Mouse (Mus musculus): ENCODE data around the gene Bpifb9a. TPM values are rescaled to one million over a fixed set of nuclear protein-coding genes. Genes with fewer than 3 reads are reported as not detected.
"Not testable (repeated sequence)": the region's sequence is repeated elsewhere in the genome, so short reads cannot be mapped to it uniquely, and the experiment has no call there.

The Bpifb9a gene
- not detected for total RNA-seq (2021)
- long read RNA-seq, experiment 1: 0 reads
- long read RNA-seq, experiment 2: 0 reads

DNA sequence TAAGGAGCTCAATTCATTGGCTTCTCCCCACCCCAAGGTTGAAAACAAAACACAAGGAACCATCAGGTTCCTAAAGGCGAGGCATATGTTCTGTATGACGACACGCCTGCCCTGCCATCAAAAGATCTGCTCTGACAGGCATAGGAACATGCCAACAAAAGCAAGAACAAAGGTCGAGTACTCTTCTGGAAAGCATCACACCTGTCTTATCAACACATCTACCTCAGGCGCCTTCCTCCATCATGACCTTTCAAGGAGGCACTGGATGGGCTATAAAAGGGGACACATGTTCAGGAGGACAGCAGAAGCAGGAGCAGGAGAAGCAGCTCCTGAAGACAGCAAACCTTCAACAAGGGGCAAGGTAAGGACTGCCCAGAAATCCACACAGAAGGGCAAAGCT lies at the start of gene Bpifb9a:
Gene Bpifb9a, plus strand, starts transcription at position 301 of the 400 bp plus-strand sequence.
- not testable (repeated sequence) for DNase-seq (ENCODE audit: low spot score in 2 of 2)

DNA sequence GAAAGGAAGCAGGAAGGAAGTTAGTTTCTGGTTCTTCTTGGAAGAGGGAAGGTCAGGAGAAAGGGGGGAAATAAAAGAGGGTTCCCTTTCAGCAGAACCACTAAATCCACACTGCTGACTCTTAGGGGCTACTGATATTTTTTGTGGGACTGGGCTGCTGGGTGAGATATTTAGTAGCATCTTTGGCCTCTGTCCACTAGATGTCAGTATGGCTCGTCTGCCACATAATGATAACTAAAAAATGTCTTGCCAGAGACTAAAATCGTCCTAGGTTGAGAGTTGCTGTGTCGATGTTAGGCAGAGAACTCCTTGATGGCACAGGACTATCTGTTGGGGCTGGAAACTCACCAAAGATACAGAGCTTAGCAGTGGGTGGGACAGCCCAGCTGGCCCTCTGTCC lies 48.5 kb upstream of the Bpifb9a start:
- DNase-seq (ENCODE audit: low spot score in 2 of 2): peak in 1 of 2 experiments; percentile 21

DNA sequence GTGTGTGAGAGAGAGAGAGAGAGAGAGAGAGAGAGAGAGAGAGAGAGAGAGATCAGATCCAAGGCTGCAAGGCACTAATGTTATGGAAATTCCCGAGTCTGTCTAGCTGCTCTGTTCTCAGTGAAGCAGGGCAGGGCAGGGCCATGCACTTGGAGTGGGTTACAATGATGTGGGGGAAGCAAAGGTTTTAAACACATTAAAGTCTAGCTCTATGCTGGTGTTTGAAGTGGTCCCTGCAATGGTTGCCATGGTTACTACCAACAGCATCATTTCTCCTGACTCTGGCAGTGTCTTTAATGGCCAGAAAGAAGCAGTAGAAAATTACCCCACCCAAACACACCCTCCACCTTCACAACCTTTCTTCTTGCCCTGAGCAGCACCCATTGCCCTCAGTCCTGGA lies 46.5 kb upstream of the Bpifb9a start:
- DNase-seq (ENCODE audit: low spot score in 2 of 2): no peak

DNA sequence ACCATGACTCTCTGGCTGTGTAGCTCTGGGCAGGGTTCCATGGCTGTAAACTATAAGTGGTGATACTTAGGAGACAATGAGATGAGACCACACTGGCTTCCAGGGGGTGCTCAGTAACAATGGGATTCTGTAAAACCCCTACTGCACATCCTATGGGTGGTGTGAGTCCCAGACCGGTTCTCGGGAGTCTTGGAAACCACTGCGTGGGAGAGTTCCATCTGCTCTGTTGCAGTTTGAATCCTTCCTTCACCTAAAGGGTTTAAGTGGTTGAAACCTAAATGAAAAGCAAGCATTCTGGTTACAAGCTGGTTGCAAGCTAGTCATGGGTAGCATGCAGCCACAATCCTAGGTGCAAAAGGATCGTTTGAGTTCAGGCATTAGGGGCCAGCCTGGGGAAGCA lies 45.8 kb upstream of the Bpifb9a start:
- peak; percentile 65 to 77 for DNase-seq (ENCODE audit: low spot score in 2 of 2)

DNA sequence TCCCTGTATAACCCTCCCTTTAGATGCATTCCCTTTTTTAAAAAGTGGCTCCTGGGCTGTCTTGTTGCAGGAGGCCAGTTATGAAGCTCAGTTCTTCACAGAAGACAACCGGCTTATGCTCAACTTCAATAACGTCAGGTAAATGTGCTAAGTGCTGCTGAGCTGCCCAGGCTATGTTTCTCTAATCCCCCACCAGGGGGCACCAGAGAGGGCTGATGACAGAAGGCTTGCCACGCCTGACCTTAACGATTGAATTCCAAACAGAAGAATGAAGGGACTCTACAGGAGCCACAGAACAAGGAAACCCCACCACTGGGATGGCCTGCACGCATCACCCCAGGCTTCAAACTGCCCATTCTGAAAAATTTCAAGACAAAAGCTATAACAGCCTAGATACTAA lies 42.5 kb upstream of the Bpifb9a start:
- DNase-seq (ENCODE audit: low spot score in 2 of 2): peak; percentile 73 to 77

DNA sequence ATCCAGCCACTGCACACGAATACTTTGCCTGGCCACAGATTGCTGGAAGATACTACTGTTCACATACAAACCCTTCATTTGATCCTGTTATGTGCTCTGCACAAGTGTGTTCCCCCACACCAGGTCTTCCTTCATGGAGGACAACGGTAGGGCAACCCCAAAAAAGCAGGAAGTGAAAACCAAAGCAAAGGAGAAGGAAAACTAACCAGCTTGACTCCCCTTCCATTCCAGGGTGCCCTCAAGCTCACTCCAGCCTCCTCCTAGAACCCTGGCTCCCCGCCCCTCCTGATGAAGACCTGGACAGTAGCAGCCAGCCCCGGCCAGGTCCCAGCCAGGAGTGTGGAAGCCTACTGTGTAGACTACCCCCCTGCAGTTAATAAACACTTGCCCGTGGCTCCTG lies 37.7 kb upstream of the Bpifb9a start:
- no peak for DNase-seq (ENCODE audit: low spot score in 2 of 2)

DNA sequence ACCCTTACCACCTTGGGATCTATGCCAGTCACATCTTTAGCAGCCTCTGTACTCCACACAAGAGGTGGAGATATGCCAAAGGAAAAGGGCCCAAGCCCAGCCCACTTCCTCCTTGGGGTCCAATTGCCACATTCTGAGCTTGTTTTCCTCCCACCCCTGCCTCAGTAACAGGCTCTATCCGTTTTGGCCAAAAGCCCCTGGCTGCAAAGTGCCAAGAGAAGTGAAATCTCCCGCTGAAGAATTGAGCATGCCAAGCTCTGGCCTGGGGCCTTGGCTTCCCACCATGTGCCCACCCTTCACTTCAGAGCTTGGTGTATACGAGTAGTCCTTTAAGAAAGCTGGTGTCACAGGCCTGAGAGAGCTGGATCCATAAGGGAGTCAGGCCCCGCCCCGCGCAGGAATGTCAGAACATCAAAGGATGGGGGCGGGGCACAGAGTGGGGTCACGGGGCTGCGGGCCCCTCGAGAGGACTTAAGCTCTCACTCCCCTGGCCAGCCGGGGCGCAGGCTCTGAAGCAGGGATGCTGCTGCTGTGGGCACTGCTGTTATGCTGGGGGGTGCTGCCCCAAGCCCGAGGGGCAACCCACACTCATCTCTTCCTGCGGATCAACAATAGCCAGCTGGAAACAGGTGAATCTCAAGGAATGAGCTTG lies 34.3 kb upstream of the Bpifb9a start, which contains the start of gene Bpifb5:
Gene Bpifb5, plus strand, starts transcription at position 478 of the 652 bp plus-strand sequence.
- DNase-seq (ENCODE audit: low spot score in 2 of 2): no peak

DNA sequence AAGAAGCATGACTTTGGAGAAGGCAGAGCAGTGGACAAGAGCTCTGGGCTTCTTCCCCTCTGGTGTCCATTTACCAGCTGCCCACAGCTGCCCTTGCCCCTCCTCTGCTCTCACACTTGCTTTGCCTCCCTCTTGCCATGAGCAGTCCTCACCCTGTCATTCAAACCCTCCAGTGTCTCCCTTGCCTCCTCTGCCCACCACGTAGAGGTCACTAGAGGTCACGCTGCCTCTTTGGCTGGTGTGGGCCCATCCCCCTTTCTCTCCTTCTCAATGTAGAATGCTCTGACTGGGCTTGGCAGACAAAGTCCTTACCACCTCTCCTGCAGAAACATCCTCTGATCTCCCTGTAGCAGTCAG lies 33.8 kb upstream of the Bpifb9a start:
- no peak for DNase-seq (ENCODE audit: low spot score in 2 of 2)

DNA sequence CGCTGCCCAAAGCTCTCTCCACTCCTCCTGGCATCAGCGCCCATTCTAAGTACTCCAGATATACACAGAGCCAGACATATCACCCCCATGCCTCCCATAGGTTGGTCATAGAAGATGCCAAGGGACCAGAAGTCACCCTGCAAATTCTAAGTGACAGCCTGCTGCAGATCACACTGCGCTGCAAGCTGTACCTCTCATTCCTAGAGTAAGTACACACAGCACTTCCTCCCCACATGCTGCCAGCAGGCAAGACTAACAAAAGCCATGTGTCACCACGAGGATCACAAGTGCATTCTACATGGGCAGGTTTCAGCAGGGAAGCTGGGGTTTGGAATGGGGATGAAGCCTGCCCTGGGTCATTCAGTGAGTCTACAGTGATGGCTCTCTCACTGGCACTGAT lies 30.7 kb upstream of the Bpifb9a start:
- no peak for DNase-seq (ENCODE audit: low spot score in 2 of 2)

DNA sequence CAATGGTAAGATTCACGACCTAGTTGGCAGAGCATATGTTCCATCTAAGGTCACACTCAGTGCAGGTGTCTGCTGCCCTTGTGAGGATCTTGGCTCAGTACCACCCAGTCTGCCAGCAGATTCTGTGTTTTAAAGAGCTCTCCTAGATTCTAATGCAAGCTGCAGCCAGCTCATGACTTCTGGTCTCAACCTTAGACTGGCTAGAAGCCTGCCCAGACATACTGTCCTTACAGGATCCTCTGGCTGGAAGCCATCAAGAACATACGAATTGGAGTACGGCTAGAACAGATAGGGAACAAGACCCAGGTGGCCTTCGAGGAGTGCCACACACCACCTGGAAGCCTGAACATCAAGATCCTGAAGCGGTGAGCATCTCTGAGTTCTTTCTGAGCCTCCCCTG lies 29.8 kb upstream of the Bpifb9a start:
- no peak for DNase-seq (ENCODE audit: low spot score in 2 of 2)

DNA sequence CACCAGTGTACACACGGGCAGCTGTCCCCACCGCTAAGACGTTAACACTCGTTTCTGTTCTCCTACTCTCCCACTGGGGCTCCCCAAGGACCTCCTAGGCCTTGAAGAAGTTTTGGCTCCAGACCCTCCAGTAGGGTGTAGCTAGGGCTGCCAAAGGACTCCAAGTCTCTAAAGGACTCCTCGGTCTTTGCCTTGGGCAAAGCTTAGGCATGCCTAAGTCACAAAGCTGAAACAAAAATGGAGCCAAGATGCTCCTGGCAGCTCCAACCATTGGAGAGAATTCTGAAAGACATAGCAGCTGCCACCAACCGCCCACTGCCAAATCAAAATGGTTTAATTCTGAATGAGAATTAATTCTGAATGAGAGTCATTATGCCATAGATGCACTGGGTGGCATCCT lies 24.2 kb upstream of the Bpifb9a start:
- no peak for DNase-seq (ENCODE audit: low spot score in 2 of 2)

DNA sequence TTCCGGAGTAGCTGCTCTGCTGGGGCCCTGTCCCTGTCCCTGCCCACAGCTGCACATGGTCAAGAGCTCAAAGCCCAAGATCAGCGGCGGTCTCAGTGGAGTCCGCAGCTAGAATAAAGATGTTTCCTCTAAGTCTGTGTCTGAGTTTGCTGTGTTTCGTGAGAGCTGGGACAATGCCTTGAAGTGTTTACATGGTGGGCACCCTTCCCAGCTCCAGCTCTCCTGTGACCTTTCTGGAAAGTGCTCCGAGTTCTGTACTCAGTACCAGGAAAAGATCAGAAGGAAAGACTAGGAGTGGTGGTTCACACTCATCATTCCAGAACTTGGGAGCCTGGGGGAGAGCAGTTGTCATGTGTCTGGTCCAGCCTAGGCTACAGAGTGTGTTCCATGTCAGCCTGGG lies 16.9 kb upstream of the Bpifb9a start:
- no peak for DNase-seq (ENCODE audit: low spot score in 2 of 2)

DNA sequence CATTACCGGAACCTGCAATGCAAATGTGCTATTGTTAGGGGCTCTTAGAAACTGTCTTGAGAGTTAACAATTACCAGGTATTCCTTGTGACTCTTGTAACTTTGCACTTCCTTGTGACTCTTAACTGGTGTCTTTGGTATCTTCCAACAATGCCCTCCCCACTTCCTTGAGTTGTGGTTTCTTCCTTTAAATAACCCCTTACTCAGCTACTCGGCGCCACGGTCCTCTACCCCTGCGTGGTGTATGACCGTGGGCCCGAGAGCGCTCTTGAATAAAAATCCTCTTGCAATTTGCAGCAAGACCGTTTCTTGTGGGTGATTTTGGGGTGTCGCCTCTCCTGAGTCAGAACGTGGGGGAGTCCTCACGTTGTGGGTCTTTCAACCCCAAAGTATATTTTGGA lies 14.9 kb upstream of the Bpifb9a start:
- DNase-seq (ENCODE audit: low spot score in 2 of 2): not testable (repeated sequence)

DNA sequence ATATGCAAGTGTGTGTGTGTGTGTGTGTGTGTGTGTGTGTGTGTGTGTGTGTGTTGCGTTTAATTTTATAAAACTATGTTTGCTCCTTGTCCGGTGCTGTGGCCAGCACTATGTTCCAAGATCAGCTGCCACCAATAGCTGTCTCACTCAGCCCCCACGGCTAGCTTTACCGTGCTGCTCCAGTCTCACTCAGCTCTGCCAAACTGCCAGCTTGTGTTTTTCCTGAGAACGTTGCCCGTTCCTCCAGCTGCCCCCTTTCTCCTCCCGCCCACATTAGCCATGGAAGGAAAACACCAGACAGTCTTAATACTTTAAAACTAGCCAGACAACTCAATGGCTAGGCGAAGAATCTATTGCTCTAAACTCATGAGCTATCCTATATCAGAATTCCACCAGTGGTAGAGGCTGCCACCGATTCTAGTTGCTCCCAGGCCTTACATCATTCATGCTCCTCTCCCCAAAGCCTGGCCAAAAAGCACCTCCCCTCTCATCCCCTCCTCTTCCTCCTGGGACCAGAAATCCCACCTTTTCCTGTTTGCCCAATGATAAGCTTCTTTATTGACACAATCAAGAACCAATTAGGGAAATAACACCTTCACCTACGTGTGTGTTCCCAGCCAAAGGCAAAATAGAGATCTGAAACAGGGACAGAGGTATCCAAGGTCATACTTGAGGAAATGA lies 14.2 kb upstream of the Bpifb9a start:
- DNase-seq (ENCODE audit: low spot score in 2 of 2): peak; percentile 63 to 82

DNA sequence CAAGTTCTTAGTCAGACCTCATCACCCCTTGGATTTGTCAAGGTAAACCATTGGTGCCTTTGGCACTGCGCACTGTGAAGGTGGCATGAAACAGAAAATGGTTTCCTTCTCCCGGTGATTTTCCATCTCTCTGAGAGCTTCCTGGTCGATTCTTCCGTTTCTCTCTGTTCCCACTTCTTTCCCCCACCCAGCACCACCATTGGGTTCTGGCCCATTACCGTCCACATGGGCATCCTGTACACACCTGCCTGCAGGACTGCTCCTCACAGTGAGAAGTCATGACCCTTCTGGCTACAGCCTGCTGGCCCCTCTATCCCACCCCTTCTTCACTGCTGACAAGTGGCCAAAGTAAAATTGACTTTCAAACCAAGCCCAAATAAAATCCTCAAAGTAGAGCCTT lies 12.3 kb upstream of the Bpifb9a start:
- DNase-seq (ENCODE audit: low spot score in 2 of 2): no peak

DNA sequence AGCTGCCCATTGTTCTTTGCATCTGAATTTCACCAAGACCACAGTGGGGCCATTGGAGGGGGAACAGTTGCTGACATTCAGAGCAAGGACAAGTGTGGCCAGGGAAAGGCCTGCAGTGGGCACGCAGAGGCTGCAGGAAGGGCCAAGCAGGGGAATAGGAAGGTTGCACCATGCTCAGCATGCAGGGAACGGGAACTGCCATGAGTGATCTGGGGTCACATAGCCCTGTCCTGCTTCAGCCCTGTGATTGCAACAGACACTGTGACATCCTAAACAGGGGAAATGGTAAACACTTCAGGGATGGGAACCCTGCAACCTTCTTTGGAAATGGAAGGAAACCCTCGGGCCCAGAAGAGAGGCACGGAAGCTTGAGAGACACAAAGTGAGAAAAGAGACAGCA lies 2.4 kb upstream of the Bpifb9a start:
- not testable (repeated sequence) for DNase-seq (ENCODE audit: low spot score in 2 of 2)

DNA sequence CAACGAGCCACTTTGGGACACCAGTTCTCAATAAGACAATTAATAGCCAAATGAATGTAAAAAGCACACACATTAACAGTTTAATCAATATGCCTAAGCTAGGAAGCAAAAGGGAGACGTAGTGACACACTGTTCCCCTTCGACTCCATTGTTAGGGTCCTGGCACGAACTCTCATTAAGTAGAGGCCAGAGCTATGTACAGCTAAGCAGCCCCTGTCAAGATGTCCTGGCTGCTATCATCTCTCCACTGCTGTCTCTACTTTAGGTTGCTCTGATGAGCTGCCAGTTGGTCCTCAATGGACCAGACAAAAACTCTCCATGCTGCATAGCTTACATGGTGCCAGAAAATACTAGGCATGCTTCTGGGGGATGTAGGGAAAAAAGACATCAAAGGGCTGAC lies 1.9 kb upstream of the Bpifb9a start:
- no peak for DNase-seq (ENCODE audit: low spot score in 2 of 2)

DNA sequence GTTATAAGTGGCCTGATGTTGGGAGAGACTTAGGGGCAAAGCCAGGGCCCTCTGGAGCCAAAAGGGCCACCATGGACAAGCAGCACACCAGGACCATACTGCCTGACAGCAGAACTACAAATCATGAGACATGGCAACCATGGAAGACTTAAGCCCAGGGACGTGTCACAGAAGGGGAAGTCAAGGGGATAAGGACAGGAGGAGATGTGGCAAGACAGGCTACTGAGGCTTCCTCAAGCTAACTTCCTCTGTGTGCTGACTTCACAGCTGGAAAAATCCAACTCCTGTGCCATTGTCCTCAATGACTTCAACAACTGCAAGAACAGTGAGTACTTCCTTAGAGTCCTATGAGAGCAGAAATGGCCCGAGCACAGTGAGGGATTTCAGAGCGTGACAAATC lies 6.7 kb downstream of the Bpifb9a start:
- not testable (repeated sequence) for DNase-seq (ENCODE audit: low spot score in 2 of 2)

DNA sequence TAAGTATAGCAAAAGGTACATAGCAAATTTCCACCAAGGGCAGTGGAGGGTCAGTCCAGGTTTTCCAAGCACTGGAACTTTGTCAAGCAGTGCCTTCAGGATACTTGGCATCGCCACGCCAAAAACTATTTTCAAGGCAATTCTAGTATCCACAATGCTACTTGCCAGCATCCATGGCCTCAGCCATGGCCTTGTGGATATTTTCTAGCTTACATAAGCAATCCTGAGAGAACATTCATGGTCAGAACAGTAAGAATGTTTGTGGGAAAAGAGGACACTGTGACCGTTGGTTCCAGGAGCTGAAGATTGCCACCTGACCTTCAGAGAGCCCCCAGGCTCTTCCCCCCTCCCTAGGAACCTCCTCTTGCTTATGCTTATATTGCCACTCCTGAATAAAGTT lies 34.2 kb downstream of the Bpifb9a start:
- DNase-seq (ENCODE audit: low spot score in 2 of 2): not testable (repeated sequence)

DNA sequence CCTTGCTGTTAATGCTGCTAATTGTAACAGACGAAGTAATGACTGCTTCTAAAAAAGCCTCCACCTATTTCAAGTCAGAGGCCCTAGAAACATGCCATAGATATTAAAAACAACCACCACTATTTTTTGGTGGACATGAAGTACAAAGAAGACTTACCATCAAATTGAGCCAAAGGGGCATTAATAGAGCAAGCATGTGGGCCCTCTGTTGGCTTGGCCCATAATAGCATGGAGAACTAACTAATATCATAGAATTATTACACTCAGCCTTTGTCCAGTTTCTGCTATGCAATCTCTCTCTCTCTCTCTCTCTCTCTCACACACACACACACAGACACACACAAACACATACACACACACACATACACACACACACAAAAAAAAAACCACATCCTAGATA lies 35.2 kb downstream of the Bpifb9a start:
- no peak for DNase-seq (ENCODE audit: low spot score in 2 of 2)

DNA sequence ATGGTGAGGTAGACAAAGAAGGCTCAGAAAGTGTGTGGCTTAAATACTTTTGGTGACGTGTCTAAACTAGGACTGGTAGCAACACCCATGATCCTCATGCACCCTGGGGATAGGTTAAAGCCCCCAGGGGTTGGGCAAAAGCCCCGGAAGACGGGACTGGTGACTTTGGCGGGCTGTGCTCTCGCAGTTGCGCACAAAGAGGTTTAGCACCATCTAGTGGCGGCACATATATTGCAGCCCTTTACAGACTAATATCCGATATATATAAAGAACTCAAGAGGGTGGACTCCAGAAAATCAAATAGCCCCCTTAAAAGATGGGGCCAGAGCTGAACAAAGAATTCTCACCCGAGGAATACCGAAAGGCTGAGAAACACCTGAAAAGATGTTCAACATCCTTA lies 37.1 kb downstream of the Bpifb9a start:
- peak; percentile 26 to 50 for DNase-seq (ENCODE audit: low spot score in 2 of 2)

DNA sequence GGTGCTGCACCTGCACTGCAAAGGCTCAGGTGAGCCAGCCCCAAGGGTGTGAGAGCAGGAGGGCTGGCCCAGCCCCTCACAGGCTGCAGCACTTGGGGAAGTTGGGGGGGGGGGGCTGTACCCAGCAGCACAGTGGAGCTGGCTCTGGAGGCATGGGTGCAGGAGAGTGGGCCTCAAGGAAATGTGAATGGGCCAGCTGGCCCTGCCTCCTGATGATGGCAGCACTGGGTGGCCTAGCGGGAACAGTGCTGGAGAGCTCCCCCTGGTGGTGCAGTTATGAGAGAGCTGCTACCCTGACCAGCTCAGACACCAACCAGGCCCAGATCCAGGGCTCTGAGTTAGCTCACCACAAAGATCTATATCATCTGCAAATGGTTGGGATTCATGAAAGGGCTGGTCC lies 42.8 kb downstream of the Bpifb9a start:
- DNase-seq (ENCODE audit: low spot score in 2 of 2): peak; percentile 63 to 73

DNA sequence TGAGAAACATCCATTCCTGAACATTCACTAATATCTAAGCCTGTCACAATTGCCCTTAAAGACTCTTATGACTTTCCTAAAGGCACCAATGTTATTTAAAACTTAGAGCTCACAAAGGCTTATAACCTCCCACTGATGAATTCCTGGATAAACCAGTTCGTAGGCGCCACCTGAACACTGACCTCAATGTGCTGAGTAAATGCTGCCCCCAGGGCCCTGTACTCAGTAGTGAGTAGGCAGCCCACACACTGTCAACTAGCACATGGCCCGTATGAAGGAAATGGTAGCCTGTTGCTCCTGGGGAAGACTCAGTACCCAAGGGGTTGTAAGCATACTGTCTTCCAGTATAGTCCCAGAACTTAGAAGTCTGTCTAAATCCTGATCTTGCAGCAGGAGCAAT lies 44.1 kb downstream of the Bpifb9a start:
- DNase-seq (ENCODE audit: low spot score in 2 of 2): no peak
